Mouse (Mus musculus): ENCODE measurements around the gene Akr1b7.

Akr1b7 gene

DNA sequence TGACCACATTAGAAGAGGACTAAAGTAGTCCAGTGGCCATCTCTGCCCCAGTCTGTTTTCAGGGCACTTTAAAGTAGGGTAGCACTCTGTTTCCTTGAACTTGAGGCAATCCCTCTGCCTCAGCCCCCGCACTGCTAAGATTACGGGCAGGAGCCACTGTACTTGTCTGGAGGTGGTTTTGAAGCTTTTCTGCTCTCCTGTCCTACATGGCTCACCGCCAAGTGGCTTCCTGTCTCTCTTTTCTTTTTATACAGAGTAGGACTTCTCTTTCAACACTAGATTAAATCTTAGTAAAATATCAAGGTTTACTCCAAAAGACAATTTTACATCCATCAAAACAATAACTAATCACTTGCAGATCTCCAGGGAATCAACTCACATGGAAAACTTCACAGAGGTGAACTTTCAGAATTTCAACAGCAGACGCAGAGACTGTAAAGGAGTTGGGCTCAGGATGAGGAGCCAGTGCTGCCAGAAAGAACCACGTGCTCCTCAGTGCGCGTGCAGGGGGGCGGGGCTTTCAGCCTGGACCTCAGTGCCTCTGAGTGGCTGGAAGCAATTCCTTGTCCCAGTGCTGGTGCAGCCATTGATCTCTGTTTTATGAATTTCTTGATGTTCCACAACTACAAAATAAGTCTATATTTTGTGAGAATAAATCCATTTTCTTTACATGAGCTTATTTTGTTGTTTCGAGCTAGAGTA is 29.6 kb downstream of the Akr1b7 start:
- peak in 1 of 2 experiments; percentile 14 for DNase-seq

DNA sequence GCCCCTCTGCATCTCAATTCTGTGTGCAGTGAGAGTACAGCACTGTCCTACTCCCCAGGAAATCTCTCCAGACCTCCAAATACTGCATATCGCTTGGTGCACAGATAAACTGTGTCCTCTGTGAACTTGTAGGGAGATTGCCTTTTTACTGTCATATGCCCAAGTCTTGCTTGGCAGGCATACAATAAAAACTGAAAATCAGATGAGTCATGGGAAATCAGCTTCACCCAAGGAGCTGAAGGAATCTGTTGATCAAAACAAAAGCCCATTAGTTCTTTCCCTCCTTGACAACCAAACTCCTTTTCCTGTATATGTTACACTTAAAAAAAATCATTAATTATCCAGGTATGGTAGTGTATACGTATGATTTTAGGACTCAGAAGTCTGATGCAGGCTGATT is 31.7 kb downstream of the Akr1b7 start:
- DNase-seq: no peak

DNA sequence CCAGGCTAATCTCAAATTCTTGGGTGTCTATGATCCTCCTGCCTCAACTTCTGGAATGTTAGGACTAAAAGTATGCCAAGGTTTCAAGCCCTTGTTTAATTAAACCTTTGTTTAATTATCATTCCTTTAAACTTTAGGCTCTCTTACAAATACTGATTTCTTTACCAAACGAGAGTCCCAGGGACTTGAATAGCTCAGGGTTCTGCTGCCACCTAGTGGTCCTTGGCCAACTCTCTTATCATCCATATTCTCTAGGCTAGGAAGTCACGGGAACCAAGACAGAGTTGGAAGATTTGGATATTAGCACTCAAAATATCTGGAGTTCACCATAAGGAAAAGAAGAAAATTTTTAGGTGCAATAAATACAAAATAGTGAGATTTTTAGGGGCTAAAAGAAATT is 35.8 kb downstream of the Akr1b7 start:
- peak; percentile 64 to 83 for DNase-seq

DNA sequence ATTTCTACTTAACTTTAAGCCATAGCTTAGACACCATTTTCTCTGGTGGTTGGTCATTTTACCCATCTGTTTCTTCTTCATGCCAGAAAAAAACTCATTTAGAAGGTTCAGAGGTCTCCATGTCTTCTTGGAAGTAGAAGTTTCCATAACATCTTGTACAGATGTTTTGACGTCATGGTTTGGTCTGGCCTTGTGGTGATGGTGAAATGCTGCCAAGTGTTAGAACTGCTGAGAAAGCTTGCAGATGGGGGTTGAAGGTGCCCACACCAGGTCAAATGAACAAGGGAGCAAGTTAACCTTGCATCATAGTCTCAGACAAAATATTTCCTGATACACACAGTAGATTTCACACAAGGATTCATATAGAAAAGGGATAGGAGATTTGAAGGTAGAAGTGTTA is 36.6 kb downstream of the Akr1b7 start:
- no peak for DNase-seq

DNA sequence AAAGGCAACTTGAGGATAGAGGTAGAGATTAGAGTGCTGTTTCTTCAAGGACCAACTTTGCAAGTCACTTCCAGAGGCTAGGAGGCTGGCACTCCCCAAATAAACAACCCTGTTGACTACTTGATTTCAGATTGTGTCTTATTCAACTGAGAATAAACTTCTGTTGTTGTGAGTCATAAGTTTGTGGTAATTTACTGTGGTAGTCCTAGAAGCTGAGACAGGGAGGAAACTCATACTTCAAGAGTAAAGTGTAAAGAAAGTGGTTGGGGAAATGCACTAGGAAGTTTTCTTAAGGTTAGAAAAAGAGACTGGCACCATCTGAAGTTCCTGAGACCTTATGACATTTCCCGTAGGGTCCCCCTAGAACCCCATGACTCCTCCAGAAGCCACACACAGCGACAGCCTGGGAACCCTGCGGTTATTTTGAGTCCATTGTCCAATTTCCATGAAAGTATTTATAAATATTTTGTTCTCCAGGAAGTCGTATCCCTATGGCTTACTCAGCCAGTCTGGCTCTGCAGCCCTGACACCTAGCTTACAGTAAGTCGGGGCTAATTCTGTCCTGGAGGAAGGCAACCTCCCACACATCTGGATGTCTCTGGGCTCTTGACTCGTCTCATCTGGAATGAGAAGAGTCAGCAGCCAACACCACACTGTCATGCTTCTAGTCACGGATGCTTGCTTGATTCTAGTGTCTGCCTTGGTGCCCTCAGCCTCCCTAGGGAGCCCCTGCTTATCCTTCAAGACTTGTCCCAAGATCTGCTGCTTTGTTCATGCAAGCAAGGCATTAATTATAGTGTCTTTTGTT is 41.0 kb downstream of the Akr1b7 start:
- DNase-seq: no peak

DNA sequence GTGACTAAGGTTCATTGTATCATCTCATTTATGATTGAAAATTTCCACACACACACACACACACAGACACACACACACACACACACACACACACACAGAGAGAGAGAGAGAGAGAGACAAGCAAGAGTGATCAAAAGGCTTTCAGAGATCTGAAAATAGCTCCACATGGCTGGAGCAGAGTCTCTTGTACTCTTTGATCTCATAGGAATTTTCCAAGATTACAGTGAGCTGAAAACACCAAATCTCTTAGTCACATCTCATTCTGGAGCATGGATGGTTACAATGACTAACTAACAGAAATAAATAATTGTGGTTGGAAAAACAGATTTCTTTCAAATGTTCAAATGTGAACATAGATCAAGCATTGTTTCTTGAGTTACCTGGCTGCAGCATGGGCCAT is 47.3 kb downstream of the Akr1b7 start:
- no peak for DNase-seq

DNA sequence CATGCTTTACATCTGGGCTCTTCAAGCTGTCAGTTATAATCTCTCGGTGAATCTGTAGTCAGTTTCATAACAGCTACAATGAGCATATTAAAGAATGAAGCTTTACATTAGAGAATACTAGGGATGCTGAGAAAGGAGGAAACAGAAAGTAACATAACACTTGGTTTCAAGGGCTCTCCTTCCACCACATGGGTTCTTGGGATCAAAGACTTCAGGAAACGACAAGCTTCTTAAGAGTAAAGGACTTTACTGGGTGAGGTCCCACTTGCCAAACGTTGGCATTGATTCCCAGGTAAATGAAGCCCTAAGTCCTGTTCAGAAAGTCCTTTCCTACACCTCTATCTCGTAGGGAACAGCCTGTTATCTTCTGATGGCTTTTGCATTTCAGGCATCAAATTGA is 48.5 kb downstream of the Akr1b7 start:
- no peak for DNase-seq

DNA sequence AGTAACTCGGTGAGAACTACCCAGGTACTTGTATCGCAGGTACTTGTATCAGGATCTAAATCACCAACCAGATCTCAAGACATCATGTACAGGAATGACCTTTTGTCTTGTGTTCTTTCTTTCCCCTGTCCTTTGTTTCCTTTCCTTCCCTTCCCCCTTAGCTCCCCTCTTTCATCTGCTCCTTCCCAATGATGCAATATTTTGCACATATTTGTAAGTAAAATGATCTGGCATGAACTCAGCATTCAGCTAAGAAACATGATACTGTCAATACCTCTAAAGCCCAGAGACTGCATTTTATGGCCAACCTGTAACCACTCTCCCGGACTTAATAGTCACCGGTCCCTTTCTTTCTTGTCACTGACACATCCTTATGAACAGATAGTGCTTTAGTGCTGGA is 51.4 kb downstream of the Akr1b7 start:
- DNase-seq: no peak

DNA sequence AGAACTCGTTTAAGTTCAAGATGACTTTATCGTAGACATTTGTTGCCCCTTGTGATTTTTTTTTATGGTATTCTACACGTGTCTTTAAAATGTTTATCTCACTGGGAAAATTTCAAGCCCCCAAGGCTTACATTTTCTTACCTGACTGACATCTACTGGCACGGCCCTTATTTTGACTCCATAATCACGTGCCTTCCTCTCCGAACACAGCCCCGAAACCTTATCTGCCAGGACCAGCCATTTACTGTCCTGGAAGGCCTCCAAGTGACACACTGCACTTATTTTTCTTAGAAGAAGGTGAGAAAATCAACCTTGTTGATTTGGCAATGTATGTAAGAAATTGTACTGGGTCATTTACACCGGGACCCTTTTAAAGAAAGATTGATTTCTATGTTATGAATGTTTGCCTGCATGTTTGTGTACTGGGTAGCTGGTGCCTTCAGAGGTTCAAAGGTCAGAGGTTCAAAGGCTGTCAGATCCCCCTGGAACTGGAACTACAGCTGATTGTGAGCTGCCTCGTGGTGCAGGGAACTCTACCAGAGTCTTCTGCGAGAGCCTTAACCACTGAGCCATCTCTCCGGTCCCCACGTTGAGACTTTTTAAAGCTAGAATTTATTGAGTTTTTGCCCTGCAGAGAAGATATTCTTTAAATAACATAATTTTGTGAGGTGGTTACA is 59.4 kb downstream of the Akr1b7 start:
- no peak for DNase-seq
